Mouse (Mus musculus): ENCODE measurements around the gene Lenep.

The Lenep gene

DNA sequence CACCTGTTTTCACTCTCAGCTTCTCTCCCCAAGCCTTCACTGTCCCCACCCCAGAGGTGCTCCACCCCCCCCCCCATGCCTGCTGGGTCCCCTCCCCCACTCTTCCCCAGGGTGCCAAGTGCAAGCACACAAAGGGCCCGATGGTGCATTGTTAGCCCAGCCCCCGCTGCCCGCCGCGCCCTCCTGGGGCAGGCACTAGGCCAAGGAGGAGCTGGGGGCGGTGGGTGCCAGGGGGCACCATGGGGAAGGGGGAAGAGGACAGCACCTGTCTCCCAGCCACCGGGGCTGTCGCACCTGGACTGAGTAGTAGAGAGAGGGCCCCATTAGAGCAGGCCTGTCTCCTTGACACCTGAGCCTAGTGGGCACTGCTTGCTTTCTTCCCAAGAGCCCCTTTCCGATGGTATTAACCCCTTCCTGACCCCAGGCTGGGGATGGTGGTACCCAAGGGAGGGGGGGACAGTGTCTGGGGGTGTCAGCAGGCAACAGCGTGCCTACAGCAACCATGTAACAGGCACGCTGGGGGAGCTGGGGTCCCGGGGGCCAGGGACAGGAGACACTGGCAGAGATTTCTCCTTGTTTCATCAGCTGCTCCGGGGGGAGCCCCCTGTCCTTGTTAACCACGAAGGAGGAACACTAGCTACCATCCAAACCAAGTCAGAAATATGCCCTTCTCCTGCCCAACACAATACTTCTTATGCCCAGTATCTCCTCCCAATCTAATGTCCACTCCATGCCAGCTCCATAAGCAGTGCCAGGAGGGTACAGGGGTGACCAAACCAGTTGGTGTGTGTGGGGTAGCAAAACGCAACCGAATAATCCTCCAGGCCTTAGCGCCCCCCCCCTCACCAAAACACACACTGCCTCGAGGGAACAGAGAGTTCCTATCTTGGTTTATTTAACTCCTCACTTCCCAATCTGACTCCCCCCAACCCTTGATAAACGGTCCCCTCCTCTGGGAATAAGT lies 11.6 kb downstream of the Lenep start:
- no peak for DNase-seq

DNA sequence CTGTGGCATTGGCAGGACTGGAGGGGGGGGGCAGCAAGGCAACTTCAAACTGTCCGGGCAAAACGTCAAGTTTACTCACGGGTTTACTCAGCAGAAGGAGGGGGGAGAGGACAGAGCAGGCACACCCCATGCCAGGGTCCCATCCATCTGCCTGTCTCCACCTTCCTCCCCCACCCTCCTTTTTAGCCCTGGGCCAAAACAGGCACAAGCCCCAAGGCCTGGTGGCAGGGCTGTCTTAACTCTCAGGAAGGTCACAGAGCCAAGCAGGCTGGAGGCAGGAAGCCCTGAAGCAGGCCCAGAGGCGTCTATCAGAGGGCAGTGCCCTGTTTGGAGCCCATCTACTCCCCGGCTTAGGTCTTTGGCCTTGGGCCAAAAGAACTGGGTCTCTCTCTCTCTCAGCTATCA lies 12.5 kb downstream of the Lenep start:
- DNase-seq, result no peak

DNA sequence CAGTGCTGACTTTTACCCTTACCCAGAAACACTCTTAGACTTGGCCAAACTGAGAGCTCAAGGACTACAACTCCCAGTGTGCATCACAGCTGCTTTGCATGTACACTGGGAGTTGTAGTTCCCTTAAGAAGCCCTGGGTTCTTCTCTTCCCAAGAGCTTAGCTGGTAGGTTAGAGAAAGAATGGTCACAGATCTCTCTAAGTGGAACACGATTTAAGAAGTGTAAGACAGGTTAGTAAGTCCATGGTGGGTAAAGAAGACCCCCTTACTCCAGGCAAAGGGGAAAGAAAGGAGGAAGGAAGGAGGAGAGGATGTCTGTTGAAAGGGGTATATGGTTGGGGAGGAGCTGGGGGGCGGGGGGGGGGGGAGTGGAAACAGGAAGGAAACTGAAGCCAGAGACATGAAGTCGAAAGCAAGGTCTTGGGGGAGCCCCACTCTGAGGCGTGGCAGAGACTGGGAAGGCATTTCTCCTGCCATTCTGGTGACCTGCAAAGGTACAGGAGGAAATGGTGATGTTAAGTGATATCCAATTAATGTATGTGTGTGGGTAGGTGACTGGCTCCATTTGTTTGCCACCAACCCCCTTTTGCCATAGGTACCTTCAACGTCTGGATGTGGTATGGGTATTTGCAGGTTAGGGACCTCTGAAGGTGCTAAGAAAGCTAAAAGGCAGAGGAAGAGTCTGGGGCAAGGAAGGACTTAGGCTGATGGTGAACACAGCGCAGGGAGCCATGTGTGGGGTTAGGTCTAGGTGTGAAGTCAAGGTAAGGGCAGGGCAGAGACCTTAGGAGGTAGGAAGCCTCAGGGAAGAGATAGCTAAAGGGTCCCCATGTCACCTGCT lies 13.5 kb downstream of the Lenep start:
- no peak for DNase-seq

DNA sequence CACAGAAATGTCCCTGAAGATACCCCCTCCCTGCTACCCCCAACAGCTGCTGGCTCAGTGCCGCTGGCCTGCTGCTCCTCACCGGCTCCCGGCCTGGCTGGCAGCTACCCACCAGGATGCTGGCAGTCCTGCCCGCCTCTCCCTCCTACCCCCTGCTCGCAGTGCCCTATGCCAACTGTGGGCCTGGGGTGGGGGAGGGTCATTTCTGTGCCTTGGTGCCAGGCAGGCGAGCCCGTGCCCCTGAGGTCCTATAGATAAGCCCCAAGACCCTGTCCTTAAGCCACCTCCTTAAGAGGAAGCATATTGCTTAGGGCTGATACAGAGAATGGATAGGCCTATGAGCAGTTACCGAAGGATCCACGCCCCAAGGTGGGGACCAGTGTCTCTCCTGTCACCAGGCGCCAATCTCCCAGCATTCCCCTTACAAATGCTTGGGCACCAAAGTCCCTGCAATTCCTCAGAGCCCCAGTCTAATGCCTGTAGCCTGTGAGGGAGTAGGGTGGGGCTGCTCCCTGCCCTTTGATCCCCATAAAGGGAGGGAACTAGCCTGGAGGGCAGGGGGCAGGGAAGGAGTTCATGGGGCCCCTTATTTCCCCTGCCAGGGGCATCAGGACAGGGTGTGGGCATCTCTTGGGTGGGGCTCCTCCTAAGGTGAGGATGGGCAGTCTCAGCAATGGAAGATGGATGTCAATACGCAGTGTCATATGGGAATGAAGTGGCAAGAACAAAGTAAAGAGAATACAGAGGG lies 14.3 kb downstream of the Lenep start:
- no peak for DNase-seq

DNA sequence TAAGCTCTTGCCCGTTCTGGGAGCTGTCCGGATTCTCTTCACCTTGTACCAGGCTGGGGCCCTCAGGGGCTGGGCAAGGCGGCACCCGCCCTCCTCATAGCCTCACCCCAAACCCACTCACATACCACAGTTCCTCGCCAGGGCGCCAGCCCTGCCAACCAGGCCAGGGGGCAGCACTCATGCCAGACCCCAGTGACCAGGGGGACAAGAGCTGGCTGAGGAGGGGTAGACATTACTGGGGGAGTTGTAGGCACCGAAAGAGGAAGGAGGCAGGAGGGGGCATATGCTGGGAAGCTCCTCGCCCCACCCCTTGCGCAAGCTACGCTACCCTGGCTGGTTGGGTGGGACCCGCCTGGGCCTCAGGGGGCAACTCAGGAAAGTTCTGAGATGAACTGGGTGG lies 15.0 kb downstream of the Lenep start:
- DNase-seq, result no peak

DNA sequence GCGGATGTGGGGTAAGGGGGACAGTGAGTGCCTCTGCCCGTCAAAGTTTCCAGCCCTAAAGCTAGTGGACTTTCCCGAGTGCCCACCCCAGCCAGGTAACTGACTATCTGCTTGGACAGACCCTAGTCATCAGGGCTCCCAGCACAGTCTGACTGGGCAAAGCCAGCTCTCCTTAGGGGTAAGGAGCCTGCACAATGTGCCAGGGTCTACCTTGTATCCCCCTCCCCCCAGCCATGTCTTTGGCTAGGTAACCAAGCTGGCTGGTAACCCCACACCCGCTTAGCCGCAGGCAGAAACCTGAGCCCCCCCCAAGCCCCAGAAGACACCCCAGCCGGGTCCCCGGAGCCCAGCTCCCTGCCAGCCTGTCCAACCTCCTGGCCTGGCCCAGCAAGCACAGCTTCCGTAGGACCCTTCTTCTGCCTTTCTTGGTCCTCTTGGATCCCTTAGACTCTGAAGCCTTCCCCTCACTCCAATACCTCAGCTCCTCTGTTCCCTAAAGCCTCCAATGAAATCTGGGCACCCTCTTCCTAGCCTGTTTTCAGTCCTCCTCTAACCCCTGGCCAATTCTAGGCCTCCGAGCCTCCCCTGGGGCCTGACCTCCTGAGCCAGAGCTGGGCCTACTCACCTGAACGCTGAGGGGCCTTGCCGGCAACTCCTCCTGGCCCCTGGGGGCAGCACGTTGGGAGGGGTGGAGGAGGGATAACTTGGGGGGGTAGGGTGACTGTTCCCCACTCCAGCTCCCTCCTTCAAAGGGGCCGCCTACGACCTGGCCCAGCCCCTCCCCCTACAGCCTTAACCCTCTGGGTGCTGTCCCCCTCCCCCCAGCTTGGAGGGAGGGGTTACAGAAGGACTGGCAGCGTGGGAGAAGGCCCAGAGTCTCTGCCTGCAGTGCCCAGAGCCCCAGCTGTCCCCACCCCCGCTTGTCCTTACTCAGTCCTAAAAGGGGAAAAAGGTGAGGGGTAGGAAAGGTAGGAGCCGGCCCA lies 15.9 kb downstream of the Lenep start:
- no peak for DNase-seq

DNA sequence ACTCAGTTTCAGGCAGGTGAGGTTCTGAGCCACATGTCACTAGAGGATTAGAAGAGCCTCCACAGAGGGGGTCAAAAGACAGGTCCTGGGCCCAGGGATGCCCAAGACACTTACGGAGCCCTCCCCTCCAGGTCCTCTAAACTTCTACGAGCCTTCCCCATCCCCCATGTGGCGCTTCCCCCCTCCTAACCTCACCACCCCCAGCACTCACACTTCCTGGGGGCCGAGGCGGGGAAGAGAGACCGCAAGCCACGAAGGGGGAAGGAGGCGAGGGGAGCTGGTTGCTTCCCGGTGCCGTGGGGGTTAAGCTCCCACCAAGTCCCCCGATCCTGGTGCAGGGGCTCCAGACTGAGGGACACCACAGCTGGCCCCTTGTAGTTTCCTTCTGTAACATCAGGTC lies 17.1 kb downstream of the Lenep start:
- no peak for DNase-seq

DNA sequence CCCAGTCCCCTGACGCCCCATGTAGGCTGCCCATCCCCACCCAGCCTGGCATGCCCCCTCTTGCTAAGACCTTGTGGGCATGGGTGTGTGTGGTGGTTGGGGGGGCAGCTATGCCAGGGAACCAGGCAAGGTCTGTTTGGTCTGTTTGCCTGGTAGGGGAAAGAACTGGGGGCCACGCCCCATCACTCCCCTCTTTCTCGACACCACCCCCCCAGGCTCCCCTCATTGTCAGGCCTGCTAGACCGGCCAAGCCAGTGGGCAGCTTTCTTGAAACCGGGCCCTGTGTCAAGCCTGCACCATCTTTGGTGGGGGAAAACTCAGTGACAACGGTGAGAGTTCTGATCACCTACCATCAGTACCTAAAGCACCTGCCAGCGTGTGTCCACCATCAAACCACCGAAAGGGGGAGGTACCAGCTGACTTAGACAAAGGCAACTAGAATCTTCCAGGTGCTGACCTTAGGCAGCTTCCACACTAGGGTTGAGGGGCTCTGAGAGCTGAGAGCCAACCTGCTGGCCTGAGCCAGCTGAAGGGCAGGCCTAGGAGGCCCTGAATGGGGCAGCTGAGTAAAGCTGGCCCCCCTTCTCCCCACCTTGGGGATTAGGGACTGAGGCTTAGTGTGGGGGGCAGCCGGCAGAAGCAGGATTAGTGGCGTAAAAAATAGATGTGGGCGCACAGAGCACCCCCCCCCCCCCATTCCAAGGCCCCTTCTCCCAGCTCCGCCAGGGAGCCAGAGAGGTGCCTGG lies 18.1 kb downstream of the Lenep start:
- DNase-seq, result no peak

DNA sequence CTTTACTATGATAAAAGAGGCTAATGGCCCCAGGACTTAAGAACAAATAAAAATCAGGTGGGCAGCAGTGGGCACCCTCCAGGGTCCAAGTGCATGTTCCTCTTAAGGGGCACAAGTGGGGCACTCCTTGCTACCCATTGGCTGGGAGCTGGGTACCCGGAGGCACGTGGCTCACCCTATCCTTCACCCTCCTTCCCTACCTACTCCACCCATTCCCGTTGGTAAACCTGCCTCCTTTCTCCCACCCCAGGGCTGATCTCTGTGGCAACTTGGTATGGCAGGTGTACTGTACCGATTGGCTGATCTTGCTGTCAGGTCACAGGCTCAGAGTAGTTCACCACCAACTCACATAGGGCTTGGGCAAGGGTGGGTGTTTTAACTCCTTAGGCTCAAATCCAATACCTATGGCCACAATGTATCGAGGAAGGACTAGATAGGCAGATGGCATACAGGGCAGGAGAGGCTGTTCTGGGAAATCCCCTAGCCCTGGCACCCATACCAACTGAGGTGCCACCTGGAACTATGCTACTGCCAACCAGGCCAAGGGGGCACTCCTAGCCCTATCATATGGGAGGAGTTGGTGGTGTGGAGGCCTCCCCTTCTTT lies 18.8 kb downstream of the Lenep start:
- DNase-seq, result no peak

DNA sequence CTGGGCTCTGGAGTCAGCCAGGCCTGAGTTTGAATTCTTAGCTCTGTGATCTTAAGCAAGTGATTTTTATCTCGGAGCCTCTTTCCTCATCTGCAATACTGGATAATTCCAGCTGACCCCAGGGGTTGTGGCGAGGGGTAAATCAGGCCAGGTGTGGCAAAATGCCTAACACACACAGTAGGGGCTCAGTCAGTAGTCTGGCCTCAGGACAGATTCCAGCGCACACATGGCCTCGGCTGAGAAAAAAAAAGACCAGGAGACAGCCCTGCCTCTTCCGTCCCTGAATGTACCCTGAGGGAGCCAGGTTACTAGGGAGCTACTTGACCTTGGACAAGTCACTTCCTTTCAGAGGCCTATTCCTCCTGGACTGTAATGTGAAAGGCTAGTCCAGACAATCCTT lies 19.6 kb downstream of the Lenep start:
- no peak for DNase-seq

DNA sequence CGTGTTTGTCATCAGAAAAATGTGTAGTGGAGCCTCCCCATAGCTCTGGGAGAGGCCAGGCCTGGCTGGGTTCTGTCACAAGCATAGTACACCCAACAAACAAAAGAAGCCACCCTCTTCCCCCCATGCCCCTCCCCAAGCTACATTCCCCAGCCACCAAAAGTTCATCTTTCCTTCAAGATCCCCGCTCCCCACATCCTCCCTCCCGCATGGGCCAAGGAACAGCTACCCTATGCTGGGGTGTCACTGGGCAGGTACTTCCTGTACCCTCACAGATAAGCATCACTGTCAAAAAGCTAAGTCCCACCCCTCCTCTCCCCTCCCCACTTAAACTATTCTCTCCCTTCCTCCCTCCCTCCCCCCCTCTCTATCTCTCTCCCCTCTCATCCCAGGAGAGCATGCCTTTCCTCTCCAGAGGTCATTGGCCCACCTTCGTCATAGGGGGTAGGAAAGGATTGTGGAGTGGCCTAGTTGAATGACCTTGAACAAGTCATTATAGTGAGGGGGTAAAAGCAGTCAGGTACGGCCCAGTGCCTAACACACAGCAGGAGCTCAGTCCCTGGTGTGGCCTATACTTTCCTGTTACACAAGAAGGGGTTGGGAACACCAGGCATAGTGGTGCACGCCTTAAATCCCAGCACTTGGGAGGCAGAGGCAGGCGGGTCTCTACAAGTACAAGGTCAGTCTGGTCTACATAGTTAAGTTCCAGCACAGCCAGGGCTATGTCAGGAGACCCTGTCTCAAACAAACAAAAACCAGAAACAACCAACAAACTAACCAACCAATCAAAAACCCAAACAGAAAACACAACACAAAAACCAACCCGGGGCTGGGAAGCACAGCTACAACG lies 20.3 kb downstream of the Lenep start:
- DNase-seq, result no peak

DNA sequence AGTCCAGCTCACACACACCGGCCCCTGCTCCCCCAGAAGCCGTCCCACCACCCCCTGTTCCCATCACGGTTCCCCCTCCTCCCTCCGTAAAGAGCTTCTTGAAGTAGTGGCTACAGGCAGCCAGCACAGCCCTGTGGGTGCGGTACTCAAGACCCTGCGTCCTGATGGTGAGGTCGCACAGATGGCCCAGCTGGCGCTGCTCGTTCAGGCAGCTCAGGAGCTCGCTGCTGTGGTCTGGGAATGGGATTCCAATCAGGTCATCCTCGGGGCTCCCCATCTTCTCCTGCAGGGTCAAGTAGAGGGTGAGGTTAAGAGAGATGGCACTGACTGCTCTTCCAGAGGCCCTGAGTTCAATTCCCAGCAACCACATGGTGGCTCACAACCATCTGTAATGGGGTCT lies 21.4 kb downstream of the Lenep start:
- no peak for DNase-seq

DNA sequence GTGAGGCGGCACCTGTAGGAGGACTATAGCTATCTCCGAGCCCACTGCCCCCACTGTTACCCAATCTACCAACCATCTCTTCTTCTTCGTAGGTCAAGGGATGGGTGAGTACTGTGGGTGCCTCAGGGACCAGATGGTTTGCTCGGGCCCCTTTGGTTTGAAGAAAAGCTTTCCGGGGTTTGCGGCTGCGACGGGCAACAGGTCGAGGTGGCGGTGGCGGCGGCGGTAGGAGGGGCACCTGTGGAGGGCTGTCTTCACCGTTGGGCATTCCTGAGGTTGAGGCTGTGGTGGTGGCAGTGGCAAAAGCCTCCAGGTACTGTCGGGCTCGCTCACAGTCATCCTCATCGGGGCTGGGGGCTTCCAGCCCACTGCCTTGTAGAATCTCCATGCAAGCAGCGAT lies 21.9 kb downstream of the Lenep start:
- DNase-seq, result no peak

DNA sequence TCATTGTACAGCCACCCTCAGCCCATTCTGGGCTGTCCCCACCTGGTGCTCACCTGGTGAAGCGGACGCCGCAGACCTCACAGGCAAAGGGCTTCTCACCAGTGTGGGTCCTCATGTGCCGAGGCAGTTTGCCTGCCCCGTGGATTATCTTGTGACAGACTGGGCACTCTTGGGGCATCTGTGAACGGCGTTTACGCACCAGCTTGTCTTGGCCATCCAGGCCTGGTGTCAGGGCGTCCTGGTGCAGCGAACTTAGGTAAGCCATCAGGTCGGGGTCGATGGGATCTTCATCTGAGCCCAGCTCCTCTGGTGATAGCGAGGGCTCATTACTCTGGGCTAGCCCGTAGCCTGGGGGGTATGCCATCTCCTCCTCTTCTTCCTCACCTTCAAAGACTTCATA lies 22.3 kb downstream of the Lenep start:
- no peak for DNase-seq

DNA sequence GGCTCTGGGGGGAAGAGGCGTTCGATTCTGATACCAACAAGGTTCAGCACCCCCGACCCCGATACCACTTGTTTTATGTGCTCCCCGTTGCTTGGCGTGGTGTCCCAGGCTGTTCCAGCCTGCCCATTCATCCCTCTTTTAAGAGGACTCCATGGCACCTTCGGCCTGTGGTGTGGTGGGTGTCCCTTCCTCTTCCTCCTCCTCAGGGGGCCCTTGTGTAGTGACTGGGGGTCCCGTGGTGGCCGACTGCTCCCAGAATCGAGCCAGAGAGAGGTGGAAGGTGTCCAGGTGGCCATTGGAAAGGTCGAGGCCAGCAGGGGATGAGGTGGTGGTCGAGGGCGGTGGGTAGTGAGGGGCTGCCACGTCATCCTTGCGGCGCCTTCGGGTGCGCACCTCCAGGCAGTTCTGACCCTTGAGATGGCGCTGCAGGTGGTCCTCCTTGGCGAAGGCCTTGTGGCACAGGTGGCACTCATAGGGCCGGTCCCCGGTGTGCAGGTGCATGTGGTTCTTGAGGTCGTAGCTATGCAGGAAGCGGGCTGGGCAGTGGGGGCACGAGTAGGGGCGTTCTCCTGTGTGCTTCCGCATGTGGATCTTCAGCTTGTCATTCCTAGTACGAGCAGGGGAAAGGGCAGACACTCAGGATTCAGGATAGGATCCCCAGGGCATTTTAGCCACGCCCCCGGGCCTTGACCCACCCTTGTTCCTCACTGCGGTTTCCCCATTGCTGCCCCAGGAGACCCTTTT lies 23.0 kb downstream of the Lenep start:
- no peak for DNase-seq

DNA sequence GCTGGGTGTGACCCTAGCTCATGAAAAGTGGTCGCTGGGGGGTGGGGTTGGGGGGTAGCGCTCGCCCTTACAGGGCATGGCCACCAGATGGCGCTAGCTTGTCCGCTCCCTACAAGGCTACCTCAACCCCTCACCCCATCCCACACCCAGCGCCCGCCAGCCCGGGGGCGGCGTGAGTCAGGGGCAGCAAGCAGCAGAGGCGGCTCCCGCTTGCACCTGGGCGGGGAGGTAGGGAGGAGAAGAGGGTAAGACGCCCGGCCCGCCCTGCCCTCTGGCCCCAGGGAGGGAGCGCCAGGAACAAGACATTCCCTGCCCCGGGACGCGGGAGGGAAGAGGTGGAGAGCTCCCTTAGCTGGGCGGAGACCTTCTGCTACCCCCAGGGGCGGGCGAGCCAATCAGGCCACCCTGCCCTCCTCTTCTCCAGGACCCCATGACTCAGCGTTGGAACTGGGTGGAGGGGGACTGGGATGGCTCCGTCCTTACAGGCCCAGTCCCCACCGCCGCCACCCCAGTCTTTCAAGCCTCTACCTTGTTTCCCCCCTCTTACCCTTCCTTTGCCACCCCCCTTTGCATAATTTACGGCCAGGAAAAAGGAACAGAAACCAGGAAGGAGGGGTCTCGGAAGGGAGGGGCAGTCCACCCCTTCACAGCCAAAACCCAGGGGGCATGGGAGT lies 24.1 kb downstream of the Lenep start:
- peak; percentile 69 for DNase-seq

DNA sequence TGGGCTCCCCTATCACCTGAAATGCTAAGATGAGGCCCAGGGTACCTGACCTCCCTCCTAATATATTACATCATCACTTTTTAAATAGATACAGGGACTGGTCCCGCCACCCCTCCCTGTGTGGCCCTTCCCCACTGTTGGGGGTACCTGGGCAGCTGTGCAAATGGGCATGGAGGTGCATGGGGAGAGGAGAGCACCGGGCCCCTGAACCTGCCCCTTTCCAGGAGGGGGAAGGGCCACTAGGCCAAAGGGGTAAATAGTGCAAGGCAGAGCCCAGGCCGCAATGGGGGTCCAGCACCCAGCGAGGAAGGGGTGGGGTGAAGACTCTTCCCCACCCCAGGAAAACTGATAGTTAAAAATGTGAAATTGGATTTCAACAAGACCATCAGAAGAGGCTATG lies 24.8 kb downstream of the Lenep start:
- DNase-seq, result no peak

DNA sequence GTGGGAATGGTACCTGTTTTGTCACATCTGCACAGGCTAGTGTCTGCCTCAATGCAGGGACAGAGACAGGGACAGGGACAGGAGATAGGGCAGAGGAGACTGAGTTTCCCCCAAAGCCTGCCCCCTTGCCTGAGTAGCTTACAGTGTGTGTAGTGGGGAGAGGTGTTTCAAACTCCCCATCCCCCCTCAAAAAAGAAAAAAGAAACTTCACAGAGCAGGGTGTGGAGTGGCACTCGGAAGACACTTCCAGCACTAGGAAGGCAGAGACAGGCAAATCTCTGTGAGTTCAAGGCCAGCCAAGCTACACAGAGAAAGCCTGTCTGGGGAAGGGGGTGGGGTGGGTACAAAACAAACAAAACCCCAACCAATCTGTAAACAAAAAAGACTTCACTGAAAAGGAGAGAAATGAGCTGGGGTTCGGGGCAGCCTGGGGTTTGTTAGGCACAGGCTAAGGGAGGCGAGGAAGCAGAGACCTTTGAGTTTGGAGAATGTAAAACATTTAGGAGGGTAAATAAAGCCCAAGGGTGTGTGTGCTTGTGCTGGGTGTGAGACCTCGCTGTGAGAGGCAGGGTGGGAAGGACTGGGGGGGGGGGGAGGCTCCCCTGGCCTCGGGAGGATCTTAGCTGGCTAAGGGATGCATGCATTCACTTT lies 28.9 kb downstream of the Lenep start:
- no peak for DNase-seq
